Mouse (Mus musculus) frontal cortex, postnatal 10 days (tissue): ENCODE measurements at regions not wholly inside any gene's neighbourhood (a gene's known extent, or its start where the extent isn't known, plus 50 kb on each side); places are given as distances from the start of the nearest gene placed in this dataset.
"Not testable (repeated sequence)": the region's sequence is repeated elsewhere in the genome, so short reads cannot be mapped to it uniquely, and the experiment has no call there.

ENCODE experiments used
- DNase-seq, 2 experiments: peaks; one replicate each; pipeline ENCODE4 v3.0.0; 2022; ENCODE audit warnings: low spot score in 2 of 2, mixed read lengths in 1 of 2

DNA sequence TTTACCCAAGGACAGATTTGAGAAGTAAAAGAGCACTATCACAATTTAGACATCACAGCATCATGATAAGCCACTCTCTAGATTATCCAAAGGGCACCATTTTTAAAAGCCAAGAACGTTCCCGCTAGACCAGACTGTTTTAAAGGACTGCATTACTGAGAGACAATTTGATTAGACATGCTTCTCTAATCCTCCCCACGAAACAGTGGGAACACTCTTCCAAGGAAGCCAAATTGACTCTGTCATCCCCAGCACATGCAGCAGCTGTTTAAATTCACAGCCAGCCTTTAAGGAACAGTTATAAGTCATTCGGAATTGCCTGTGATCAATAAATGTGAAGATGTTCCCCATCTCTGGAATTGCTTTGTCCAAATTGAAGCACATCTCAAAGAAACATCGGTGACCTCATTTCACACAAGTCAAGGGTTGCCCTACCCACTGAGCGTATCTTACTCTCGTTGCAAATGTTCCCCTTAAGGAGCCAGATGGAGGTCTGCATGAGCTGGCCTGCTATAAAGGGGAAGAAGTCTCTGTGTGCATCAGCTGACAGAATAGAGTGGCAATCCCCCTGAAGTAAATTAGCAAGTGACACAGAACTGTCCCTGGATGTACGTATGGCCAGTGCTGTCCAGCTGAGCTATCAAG, 393.2 kb downstream of the Pid1 start:
- no peak for DNase-seq

- DNase-seq = not testable (repeated sequence)
These were observed 399.3 kb downstream of the Pid1 start for GRCm38 (mm10) chr1:83964631-83965030.

GRCm38 (mm10) chr1:83961761-83962160, 402.2 kb downstream of the Pid1 start:
- DNase-seq = no peak

GRCm38 (mm10) chr1:83959756-83960155, 404.2 kb downstream of the Pid1 start:
- DNase-seq = no peak

GRCm38 (mm10) chr1:83922900-83923299, 441.1 kb downstream of the Pid1 start:
- DNase-seq = no peak

DNA sequence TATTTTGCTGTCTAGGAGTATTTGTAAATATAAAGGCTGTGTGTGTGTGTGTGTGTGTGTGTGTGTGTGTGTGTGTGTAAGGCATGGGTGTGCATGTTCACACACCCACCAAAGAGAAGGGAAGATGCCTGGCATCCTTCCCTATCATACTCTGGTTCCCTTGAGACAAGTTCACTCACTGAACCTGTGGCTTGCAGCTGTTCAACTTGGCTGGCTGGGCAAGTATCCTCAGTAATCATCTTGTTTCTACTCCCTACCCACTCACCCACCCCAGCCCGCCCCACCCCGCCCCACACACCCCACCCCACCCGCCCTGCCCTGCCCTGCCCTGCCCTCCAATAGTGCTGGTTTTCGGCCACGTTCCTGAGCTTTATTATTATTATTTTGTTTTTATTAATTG, 448.5 kb downstream of the Pid1 start:
- no peak for DNase-seq

DNA sequence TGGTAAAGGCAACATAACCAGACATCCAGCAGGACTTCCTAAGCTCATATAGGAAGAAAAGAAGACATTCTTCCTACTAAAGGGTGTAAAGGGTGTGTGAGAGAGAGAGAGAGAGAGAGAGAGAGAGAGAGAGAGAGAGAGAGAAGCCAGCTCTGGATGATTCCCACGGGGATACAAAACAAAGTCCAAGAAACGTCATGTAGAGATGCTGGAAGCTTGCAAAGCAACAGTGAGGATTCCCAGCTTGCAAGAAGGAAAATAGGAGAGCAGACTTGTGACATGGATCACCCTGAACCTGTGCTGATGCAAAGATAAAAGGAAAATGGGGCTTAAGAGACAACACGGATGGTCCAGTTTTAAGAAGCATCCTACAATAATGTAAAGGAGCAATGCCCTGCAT, 456.6 kb downstream of the Pid1 start:
- no peak for DNase-seq

- DNase-seq = no peak
These were observed 457.1 kb downstream of the Pid1 start for GRCm38 (mm10) chr1:83906906-83907305.

DNA sequence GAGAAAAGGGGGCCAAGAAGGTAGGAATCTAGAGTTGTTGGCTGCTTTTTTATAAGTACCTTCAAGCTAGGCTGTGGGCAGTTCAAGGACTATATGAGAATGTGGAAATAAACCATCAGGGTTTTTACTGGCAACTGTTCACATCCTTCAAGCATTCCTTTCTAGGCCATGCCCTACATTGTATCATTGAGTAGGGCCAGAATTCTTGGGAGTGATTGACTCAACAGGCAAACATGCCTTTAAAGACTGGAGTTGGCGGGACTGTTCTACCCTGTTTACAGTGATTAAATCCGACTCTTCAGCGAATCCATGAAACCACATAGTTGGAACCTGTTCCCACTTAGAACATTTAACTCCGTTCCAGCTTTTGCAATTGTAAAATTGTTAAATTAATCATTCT, 463.8 kb downstream of the Pid1 start:
- no peak for DNase-seq

DNA sequence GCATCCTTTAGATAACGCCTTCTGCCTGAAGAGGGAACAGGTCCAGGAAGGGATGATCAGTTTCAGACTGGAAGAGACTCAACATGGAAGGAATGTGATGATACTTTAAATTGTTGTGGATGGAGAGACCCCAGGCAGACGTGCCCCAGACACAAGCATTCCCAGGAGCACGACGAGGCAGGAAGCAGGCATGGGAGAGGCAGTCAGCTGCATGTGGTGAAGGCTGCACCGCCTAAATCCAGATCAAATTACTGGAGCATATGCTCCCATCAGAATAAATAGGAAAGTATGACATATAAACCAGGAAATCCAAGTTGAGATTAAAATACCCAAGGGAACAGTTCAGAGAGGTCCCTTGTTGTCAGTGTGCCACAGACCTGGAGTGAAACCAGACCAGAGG, 467.3 kb downstream of the Pid1 start:
- no peak for DNase-seq

GRCm38 (mm10) chr1:83879109-83879399, 471.1 kb upstream of the Sphkap start:
- no peak for DNase-seq

GRCm38 (mm10) chr1:83878330-83879108, 470.5 kb upstream of the Sphkap start:
- DNase-seq = no peak

DNA sequence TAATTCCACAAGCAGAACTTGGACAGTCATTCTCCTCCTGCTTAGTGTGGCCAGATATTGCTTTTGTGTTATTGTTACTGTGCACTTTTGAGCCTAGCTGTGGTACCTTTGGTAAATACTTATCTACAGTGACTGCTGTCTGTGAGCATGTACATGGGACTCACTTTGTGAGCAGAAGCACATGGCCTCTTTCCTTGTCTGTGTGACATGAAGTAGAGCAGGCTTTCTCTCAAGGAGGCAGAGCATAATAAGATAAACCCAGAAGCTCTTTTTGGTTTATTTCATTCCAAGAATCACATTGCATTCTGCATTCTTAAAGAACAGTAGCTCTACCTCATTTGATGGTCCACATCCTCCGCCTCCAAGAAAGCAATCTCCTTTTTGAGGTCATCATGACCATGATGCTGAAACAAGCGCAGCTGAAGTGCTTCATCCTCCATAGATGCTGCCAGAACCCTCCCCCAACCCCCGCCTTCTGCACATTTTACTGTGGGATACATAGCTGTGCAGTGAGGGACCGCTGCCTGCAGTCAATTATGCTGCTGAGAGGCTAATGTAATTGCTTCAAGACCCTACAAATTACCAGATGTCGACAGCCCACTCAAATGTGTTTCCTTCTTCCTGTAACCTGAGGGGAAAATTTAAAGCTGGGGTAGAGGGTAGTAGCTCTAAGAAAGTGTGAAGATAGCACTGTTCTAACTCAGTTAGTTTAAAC, 463.0 kb upstream of the Sphkap start:
- DNase-seq = peak; percentile 4 to 6

DNA sequence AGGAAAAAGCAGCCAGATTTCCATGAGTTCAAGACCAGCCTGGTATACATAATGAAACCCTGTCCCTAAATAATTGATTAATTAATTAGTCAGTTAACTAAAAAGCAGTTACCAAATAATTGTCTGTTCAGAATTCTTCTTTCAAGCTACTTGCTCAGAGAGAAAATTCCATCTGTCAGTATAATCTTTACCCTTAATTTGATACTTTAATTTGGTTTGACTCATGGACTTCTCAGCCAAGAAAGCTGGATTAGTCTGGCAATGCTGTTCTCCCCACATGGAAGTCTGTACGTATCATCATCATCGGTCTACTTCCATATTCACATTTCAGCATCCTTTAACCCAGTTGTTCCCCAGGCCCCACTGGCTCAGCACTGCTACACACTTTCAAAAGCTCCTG, 461.0 kb upstream of the Sphkap start:
- no peak for DNase-seq

DNA sequence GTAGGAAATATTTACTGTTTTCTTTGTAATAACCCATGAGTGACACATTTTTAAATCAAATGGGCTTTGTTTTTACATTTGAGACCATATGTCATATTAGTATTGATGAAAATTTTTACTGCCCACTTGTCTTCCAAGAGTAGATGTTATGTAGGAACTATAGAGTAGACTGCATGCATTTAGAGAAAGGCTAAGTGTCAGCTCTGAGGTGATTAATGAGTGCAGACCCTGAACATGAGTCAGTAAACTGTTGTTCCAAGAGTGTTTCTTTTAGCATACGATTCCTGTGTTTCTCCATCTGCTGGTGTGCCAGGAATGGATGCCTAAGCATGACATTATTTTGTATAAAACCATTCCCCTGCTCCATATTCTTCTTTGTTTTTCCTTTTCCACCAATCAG, 454.5 kb upstream of the Sphkap start:
- DNase-seq = no peak

DNA sequence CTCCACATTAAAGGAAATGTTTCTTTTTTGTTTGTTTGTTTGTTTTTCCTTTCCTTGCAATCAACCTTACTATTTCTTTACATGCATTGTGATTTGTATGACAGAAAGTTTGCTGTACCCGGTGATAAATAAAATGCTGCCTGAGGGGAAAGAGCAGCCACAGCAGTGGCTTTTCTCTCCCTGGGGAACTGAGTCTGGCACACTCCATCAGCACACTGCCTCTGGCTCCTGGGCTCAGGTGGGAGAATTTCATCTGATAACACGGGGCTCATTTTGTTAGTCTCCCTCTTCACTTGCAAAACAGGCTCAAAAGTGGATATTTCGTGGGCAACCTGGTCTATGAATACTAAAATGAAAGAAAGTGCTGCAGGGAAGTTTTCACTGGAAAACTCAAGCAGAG, 454.1 kb upstream of the Sphkap start:
- no peak for DNase-seq

DNA sequence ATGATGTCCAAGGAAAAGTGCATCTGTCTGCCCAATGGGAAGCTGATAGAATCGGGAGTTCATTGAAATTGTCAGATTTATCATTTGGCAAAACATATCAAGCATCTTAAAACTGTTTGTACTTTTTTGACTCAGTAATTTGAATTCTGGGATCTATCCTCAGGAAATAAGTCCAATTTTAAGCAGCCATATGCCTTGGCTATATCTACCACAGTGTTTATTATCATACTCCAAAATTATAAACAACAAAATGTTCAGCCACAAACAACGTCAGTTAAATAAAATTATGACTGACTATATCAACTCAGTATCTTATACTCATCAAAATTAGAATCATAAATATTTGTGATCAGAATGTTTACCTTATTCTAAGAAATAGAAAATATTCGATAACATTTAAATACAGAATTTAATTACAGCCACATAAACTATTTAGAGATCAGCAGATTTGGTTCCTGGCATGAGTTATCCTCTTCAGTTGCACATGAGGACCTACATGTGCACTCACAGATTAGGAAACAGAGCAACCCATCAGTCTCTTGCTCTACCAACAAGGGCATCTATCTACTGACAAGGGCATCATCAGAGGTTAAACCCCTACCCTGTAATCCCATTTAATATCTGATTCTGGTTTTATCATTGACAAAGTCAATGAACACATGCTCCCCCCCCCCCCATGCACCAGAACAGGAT, 451.9 kb upstream of the Sphkap start:
- DNase-seq = no peak

- DNase-seq = no peak
These were observed 446.0 kb upstream of the Sphkap start for GRCm38 (mm10) chr1:83853996-83854395.

GRCm38 (mm10) chr1:83851081-83851480, 443.1 kb upstream of the Sphkap start:
- DNase-seq = no peak

- no peak for DNase-seq
These were observed 440.4 kb upstream of the Sphkap start for GRCm38 (mm10) chr1:83848414-83848813.

- DNase-seq = no peak
These were observed 440.0 kb upstream of the Sphkap start for GRCm38 (mm10) chr1:83847992-83848391.

DNA sequence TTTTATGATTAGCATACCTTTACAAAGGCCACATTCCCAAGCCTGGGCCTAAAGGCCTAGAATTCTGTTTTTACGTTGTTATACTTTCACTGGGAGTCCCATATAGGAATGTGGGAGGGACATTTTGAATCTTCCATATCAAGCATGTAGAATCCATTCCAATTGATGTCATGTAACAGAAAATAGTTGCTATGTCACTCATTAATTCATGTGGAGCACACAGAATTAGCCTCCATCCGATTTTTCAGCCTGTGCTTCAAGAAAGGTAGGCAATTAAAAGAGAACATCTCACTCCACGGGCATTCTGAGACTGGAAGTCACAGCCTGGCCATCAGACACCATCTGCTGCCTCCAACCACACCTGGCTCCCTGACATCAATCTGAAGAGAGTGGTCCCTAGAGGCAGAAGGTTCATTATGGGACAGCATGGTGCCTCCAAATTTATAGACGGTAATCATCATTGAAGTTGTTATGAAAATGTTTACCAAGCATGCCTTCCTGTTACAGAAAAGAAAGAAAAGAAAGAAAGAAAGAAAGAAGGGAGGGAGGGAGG, 436.9 kb upstream of the Sphkap start:
- no peak for DNase-seq
